Mouse (Mus musculus) intestine, embryonic 14.5 days (tissue): ENCODE measurements around the gene Rad21l. TPM values are rescaled to one million over a fixed set of nuclear protein-coding genes. Genes with fewer than 3 reads are reported as not detected.

ENCODE experiments used
- ATAC-seq: fragments of 200-750 bp; cut with Nextera tagmentation; replicated peaks from 2 replicates; pipeline ENCODE4 v1.8.0; 2017; ENCODE audit warnings: low read depth, moderate number of reproducible peaks, moderate TSS enrichment, moderate library complexity; ENCODE audit not compliant: low FRiP score, low TSS enrichment
- DNase-seq: peaks from one replicate; pipeline ENCODE4 v3.0.0-alpha.2; 2018; ENCODE audit warnings: low spot score
- H3K27ac ChIP-seq: fragments of 300-500 bp; sonication (generic); 2 replicates; pipeline ENCODE4 v1.5.1; 2014; ENCODE audit warnings: low read depth, mild to moderate bottlenecking, control low read depth
- H3K27me3 ChIP-seq: fragments of 300-500 bp; sonication (generic); replicated peaks from 2 replicates; pipeline ENCODE4 v1.6.1; 2014; ENCODE audit warnings: low read length, control low read depth; ENCODE audit not compliant: control insufficient read depth, insufficient read depth
- H3K36me3 ChIP-seq: fragments of 300-500 bp; sonication (generic); 2 replicates; pipeline ENCODE4 v1.6.1; 2014; ENCODE audit warnings: low read length, control low read depth; ENCODE audit not compliant: control insufficient read depth, insufficient read depth
- H3K4me1 ChIP-seq: fragments of 300-500 bp; sonication (generic); replicated peaks from 2 replicates; pipeline ENCODE4 v1.6.1; 2014; ENCODE audit warnings: low read length, control low read depth, mixed read lengths; ENCODE audit not compliant: control insufficient read depth, insufficient read depth
- H3K4me2 ChIP-seq: fragments of 300-500 bp; sonication (generic); 2 replicates; pipeline ENCODE4 v1.6.1; 2014; ENCODE audit warnings: low read length
- H3K4me3 ChIP-seq: fragments of 300-500 bp; sonication (generic); 2 replicates; pipeline ENCODE4 v1.5.1; 2014; ENCODE audit warnings: low read depth, low read length, control low read depth, mixed read lengths
- H3K9ac ChIP-seq: fragments of 300-500 bp; sonication (generic); 2 replicates; pipeline ENCODE4 v1.6.1; 2014; ENCODE audit warnings: mild to moderate bottlenecking, low read length
- H3K9me3 ChIP-seq: fragments of 300-500 bp; sonication (generic); 2 replicates; pipeline ENCODE4 v1.6.1; 2016; ENCODE audit warnings: low read length, control low read depth; ENCODE audit not compliant: control insufficient read depth
- WGBS: fragments of 180-500 bp; shearing (Covaris S2); extraction: QIAGEN DNeasy Blood & Tissue Kit; methylation state at CpG from one replicate; pipeline ENCODE4 v1.1.7; 2014; 5-methylcytosine and 5-hydroxymethylcytosine counted together
- polyA plus RNA-seq: library from polyadenylated mRNA; unstranded; fragments of >200 nt; fragmentation: Nextera tagmentation; extraction: Ambion mirVana; gene quantifications from 2 replicates; pipeline ENCODE4 v1.2.1, GENCODE M21; 2014

The Rad21l gene
- polyA plus RNA-seq, 1 experiment from 2014 or later: not detected

- DNase-seq (no peak), ATAC-seq (no peak)
- H3K4me2 ChIP-seq: no peak overlapping the region
- no peak overlapping the region for H3K4me3 ChIP-seq
- H3K4me1 ChIP-seq: no peaks in the 10 kb centered on the region
- WGBS: 48% methylated on average over 5 of the region's 5 CpGs
- no peaks in the 10 kb centered on the region for H3K36me3 ChIP-seq
- H3K27ac ChIP-seq: no peak overlapping the region
- no peaks in the 10 kb centered on the region for H3K9me3 ChIP-seq
- no peak overlapping the region for H3K9ac ChIP-seq
- H3K27me3 ChIP-seq: peaks cover 7% of the 10 kb centered on the region
These were observed 35.4 kb downstream of the Rad21l start for GRCm38 (mm10) chr2:151632982-151633381.

GRCm38 (mm10) chr2:151632159-151632814 is 36.0 kb downstream of the Rad21l start, which contains the start of gene Snph:
Gene Snph, minus strand, starts transcription at chr2:151632593.
- no peak within 1 kb of the TSS for H3K27ac ChIP-seq
- under 1% methylated on average over 47 of the region's 47 CpGs for WGBS
- peak within 1 kb of the TSS; percentile 60 for H3K9ac ChIP-seq
- ATAC-seq: peak; percentile 72
- peak; percentile 79 for DNase-seq
- H3K4me2 ChIP-seq: peak within 1 kb of the TSS; percentile 96
- H3K36me3 ChIP-seq: no peaks in the 10 kb centered on the region
- H3K4me1 ChIP-seq: no peaks in the 10 kb centered on the region
- peaks cover 7% of the 10 kb centered on the region for H3K27me3 ChIP-seq
- H3K4me3 ChIP-seq: peak within 1 kb of the TSS; percentile 64
- no peaks in the 10 kb centered on the region for H3K9me3 ChIP-seq

DNA sequence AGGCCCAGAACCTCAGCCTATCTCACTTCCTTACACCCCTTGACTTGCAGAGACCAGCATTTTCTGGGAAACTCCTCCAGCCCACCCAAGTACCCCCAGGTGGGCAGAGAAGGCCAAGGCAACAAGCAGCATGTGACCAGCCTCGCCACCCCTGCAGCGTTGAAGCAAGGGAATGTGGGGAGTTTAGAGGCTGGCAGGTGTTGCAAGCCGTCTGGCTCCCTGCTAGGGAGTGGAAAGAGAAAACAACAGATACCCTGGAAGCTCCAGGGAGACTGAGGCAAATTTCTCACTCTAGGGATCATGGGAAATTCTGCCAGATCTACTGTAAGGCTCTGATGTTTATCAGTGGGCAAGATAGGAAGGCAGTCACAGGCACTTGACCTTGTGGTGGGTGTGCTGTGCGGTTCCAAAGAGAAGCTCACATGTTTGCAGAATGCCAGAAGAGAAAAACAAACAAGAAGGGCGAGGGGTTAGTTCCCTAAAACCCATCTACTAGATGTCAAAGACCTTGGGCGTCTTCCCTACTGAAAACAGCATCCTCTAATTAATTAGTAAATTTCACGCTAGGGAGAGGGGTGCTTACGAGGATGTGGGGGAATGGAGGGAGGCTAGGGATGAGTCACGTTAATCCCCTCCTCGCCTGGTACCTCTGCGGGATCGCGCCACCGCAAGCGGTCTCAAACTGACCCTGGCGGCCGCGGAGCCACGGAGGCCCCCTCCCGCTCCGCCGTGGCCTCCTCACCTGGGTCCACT is 36.8 kb downstream of the Rad21l start:
- DNase-seq (no peak), ATAC-seq (peak; percentile 53; the same call in 1 of the 2 replicates)
- Histone ChIP-seq H3K4me1 (no peaks in the 10 kb centered on the region), H3K27ac (no peak overlapping the region), H3K9me3 (no peaks in the 10 kb centered on the region), H3K36me3 (no peaks in the 10 kb centered on the region), H3K4me2 (peak overlapping the region; percentile 96), H3K4me3 (peak overlapping the region; percentile 64), H3K9ac (peak overlapping the region; percentile 60), H3K27me3 (peaks cover 7% of the 10 kb centered on the region)
- WGBS: 4% methylated on average over 22 of the region's 22 CpGs

- peaks cover 7% of the 10 kb centered on the region for H3K27me3 ChIP-seq
- no peak overlapping the region for H3K9ac ChIP-seq
- no peak overlapping the region for H3K4me2 ChIP-seq
- WGBS: 71% methylated on average over 7 of the region's 7 CpGs
- H3K9me3 ChIP-seq: no peaks in the 10 kb centered on the region
- no peaks in the 10 kb centered on the region for H3K36me3 ChIP-seq
- no peak for ATAC-seq
- H3K27ac ChIP-seq: no peak overlapping the region
- no peak overlapping the region for H3K4me3 ChIP-seq
- DNase-seq: peak; percentile 43
- H3K4me1 ChIP-seq: no peaks in the 10 kb centered on the region
These were observed 39.0 kb downstream of the Rad21l start for GRCm38 (mm10) chr2:151629310-151629709.

- 80% methylated on average over 3 of the region's 3 CpGs for WGBS
These were observed 40.3 kb downstream of the Rad21l start for GRCm38 (mm10) chr2:151628011-151628410.

GRCm38 (mm10) chr2:151626296-151626695 is 42.0 kb downstream of the Rad21l start:
- no peaks in the 10 kb centered on the region for H3K36me3 ChIP-seq

More at GRCm38 (mm10) chr2:151628011-151628410, 40.3 kb downstream of the Rad21l start:
- ATAC-seq (no peak), DNase-seq (peak; percentile 38)
- H3K27ac ChIP-seq: no peak overlapping the region
- no peaks in the 10 kb centered on the region for H3K9me3 ChIP-seq
- H3K36me3 ChIP-seq: no peaks in the 10 kb centered on the region
- H3K4me2 ChIP-seq: no peak overlapping the region
- no peak overlapping the region for H3K9ac ChIP-seq
- H3K27me3 ChIP-seq: peaks cover 7% of the 10 kb centered on the region
- H3K4me1 ChIP-seq: no peaks in the 10 kb centered on the region
- no peak overlapping the region for H3K4me3 ChIP-seq

GRCm38 (mm10) chr2:151623776-151624175 is 44.6 kb downstream of the Rad21l start:
- H3K36me3 ChIP-seq: no peaks in the 10 kb centered on the region
- no peaks in the 10 kb centered on the region for H3K9me3 ChIP-seq
- no peak overlapping the region for H3K9ac ChIP-seq
- WGBS: 42% methylated on average over 3 of the region's 3 CpGs
- no peak overlapping the region for H3K4me2 ChIP-seq
- DNase-seq (peak; percentile 46), ATAC-seq (no peak)
- H3K4me1 ChIP-seq: 0 out of 2 replicates have a peak, but pooled peaks cover 4% of the 10 kb centered on the region
- no peaks in the 10 kb centered on the region for H3K27me3 ChIP-seq
- H3K27ac ChIP-seq: no peak overlapping the region
- H3K4me3 ChIP-seq: no peak overlapping the region

More at GRCm38 (mm10) chr2:151626296-151626695, 42.0 kb downstream of the Rad21l start:
- Histone ChIP-seq H3K4me2 (no peak overlapping the region), H3K27me3 (peaks cover 1% of the 10 kb centered on the region), H3K9ac (no peak overlapping the region), H3K4me1 (no peaks in the 10 kb centered on the region), H3K27ac (no peak overlapping the region), H3K4me3 (no peak overlapping the region), H3K9me3 (no peaks in the 10 kb centered on the region)
- 90% methylated on average over 7 of the region's 7 CpGs for WGBS
- ATAC-seq (no peak), DNase-seq (no peak)

DNA sequence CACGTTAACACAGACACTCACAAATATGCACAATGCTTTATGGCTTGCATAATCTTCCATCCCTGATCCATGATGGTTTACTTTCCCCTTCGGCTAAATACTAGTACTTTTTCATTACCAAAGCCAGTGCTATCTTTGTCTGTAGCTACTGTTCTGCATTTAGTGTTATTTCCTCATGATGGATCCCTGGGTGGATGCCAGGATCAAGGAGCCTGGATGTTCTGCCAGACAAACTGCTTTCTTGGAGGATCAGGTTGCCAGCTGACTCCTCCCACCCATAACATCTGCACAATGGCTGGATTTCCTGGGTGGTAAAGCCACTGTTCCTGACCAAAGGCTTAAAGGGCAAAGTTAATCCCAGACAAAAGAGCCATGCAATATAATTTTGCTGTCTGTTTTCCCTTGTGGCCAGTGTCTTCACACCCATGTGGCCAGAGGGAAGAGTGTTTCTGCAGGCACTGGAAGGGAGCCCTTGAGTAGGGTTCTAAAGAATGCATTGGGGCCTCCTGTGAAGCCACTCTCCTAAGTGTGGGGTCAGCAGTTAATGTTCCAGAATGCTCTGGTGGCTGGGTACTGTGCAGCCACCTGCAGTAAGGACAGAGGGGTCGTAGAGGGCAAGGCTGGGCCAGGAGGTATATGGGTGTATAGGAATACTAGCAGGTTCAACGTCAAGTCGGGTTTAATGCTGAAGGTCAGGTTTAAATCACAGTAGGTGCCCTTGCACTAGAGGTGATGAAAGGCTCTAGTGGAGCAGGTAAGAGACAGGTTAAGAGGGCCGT is 51.6 kb downstream of the Rad21l start:
- H3K27ac ChIP-seq: no peak overlapping the region
- no peak overlapping the region for H3K9ac ChIP-seq
- no peak for DNase-seq
- H3K27me3 ChIP-seq: no peaks in the 10 kb centered on the region
- no peak overlapping the region for H3K4me2 ChIP-seq
- no peaks in the 10 kb centered on the region for H3K36me3 ChIP-seq
- H3K4me1 ChIP-seq: 0 out of 2 replicates have a peak, but pooled peaks cover 7% of the 10 kb centered on the region
- H3K4me3 ChIP-seq: no peak overlapping the region
- no peaks in the 10 kb centered on the region for H3K9me3 ChIP-seq
- ATAC-seq: no peak
- WGBS: 67% methylated on average over 6 of the region's 6 CpGs
